26 mouse cellular contexts compared by ENCODE assay signal in the genomic region with DNA sequence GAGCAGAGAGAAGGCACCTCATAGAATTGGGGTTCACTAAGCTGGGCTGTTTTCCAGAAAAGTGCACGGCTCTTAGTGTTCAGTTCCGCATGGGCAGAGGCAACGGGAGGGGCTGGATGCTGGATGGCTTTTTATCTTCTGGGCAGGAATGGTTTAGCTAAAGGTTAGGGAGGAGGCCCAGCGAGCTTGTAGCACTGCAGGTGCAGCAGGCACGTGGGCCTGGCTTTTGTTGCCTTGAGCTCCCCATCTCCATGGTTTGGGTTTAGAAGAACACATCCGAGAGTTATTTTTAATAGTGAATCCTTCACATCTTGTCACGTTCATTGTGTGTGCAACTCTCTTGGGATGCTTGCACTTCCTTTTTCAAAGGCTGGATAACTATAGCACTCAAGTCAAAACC. TPM values are rescaled to one million over a fixed set of nuclear protein-coding genes. Genes with fewer than 3 reads are reported as not detected.
DNase-seq lines count a peak whose midpoint lies in the region; ATAC-seq and TF ChIP-seq lines count a peak whose summit lies in the region.
"Had no signal": no experiment of that assay in that cellular context is flagged by ENCODE, and none has a peak within 500 bp of the region (broad histone marks: within the 10 kb centered on the region; RNA-seq: fewer than 3 reads in every experiment).

No protein-coding gene starts in this region.

- no peak for TF ChIP-seq POLR2A in kidney, adult 2 months (IDR thresholded peaks at IDR 0.05; ENCODE audit: low read depth, low read length)

- peak; percentile 93 for DNase-seq in heart, adult 11 months
- DNase-seq in heart, postnatal 10 days: no peak
- peak; percentile 53 for DNase-seq in kidney, adult 2 months
- no peak for DNase-seq in kidney, adult 8-10 months
- DNase-seq in midbrain, embryonic 11.5 days (ENCODE audit: low spot score, missing footprints): peak; percentile 31
- DNase-seq in midbrain, embryonic 14.5 days: no peak
- DNase-seq: adrenal gland, adult 2 months; adrenal gland, adult 8-10 months; adrenal gland, postnatal 10 days; adrenal gland, postnatal 14 days; adrenal gland, postnatal 25 days; adrenal gland, postnatal 36 days; B cell, adult 2 months; cerebellum, adult 11 months; cerebellum, adult 11-12 months; cerebellum, adult 18-20 months had no signal

- H3K9me3 ChIP-seq in midbrain, embryonic 11.5 days (ENCODE audit: control insufficient read depth, low read length): no peaks in the 10 kb centered on the region
- H3K9me3 ChIP-seq in midbrain, embryonic 14.5 days (ENCODE audit: control insufficient read depth, low read length): no peaks in the 10 kb centered on the region

- intact Hi-C loops in heart, postnatal 10 days (cut with DNase I): no loop called here

- no peak overlapping the region for H3K4me3 ChIP-seq in kidney, adult 2 months (ENCODE audit: insufficient read depth, low read depth, low read length)
- no peak overlapping the region for H3K4me3 ChIP-seq in midbrain, embryonic 11.5 days (ENCODE audit: low read depth, low read length)
- H3K4me3 ChIP-seq in midbrain, embryonic 14.5 days (replicated peaks; ENCODE audit: low read depth, low read length): no peak overlapping the region

- H3K9ac ChIP-seq in midbrain, embryonic 11.5 days (ENCODE audit: low read length): no peak overlapping the region
- H3K9ac ChIP-seq in midbrain, embryonic 14.5 days (replicated peaks; ENCODE audit: low read length): no peak overlapping the region

- no peak for TF ChIP-seq CTCF in kidney, adult 2 months (conservative IDR thresholded peaks at IDR 0.05; ENCODE audit: insufficient read depth, insufficient read length, low read depth, low read length)

- H3K27ac ChIP-seq in kidney, adult 2 months (ENCODE audit: insufficient read depth, low read depth, low read length): no peak overlapping the region
- H3K27ac ChIP-seq in midbrain, embryonic 11.5 days (ENCODE audit: low read depth, low read length): no peak overlapping the region
- no peak overlapping the region for H3K27ac ChIP-seq in midbrain, embryonic 14.5 days (replicated peaks; ENCODE audit: low read depth, low read length)

- no peaks in the 10 kb centered on the region for H3K4me1 ChIP-seq in kidney, adult 2 months (ENCODE audit: control insufficient read depth, insufficient read depth, low read length)
- H3K4me1 ChIP-seq in midbrain, embryonic 11.5 days (ENCODE audit: control insufficient read depth, insufficient read depth, low read length): no peaks in the 10 kb centered on the region
- H3K4me1 ChIP-seq in midbrain, embryonic 14.5 days (ENCODE audit: control insufficient read depth, insufficient read depth, low read length): no peaks in the 10 kb centered on the region

- H3K27me3 ChIP-seq in kidney, adult 2 months (replicated peaks; ENCODE audit: control insufficient read depth, insufficient read depth, low read length): no peaks in the 10 kb centered on the region
- H3K27me3 ChIP-seq in midbrain, embryonic 11.5 days (ENCODE audit: control insufficient read depth, insufficient read depth, low read length): no peaks in the 10 kb centered on the region
- no peaks in the 10 kb centered on the region for H3K27me3 ChIP-seq in midbrain, embryonic 14.5 days (ENCODE audit: control insufficient read depth, insufficient read depth, low read length)
- H3K27me3 ChIP-seq: CH12.LX, Patski had no signal

- H3K36me3 ChIP-seq in kidney, adult 2 months (ENCODE audit: control insufficient read depth, insufficient read depth, low read length): no peaks in the 10 kb centered on the region
- H3K36me3 ChIP-seq in midbrain, embryonic 11.5 days (ENCODE audit: control insufficient read depth, insufficient read depth, low read length): no peaks in the 10 kb centered on the region
- H3K36me3 ChIP-seq in midbrain, embryonic 14.5 days (ENCODE audit: control insufficient read depth, insufficient read depth, low read length): no peaks in the 10 kb centered on the region
- H3K36me3 ChIP-seq: G1E had no signal

- 49% methylated on average over 7 of the region's 7 CpGs for WGBS in kidney, adult 2 months
- WGBS in midbrain, embryonic 11.5 days: 78% methylated on average over 7 of the region's 7 CpGs
- 64% methylated on average over 7 of the region's 7 CpGs for WGBS in midbrain, embryonic 14.5 days

- ATAC-seq in midbrain, embryonic 11.5 days (ENCODE audit: low FRiP score): no peak
- ATAC-seq in midbrain, embryonic 14.5 days (ENCODE audit: low FRiP score, low TSS enrichment): no peak
- ATAC-seq: activated CD4-positive, CD25-positive, alpha-beta regulatory T cell, adult 4 months; CD4-positive, CD25-positive, alpha-beta regulatory T cell, adult 4 months; Patski had no signal

- H3K4me2 ChIP-seq in midbrain, embryonic 11.5 days: no peak overlapping the region
- no peak overlapping the region for H3K4me2 ChIP-seq in midbrain, embryonic 14.5 days (ENCODE audit: low read length)

RNA-seq across cellular contexts. Expression of a gene that starts 53.0 kb away (rescaled TPM):
- total RNA-seq in heart, postnatal 10 days (2021): not detected
- polyA plus RNA-seq in kidney, adult 2 months (2012; rRNA removed): 76.0 and 79.1 TPM in 2 replicates
- not detected in 2 replicates for polyA plus RNA-seq in midbrain, embryonic 11.5 days (2014; fragmentation: Nextera tagmentation; extraction: Ambion mirVana)
- not detected in 2 replicates for polyA plus RNA-seq in midbrain, embryonic 14.5 days (2014; fragmentation: Nextera tagmentation; extraction: Ambion mirVana)
- total RNA-seq: adrenal gland, adult 18-20 months; adrenal gland, adult 2 months; adrenal gland, adult 8-10 months; adrenal gland, postnatal 10 days; adrenal gland, postnatal 14 days; adrenal gland, postnatal 25 days; adrenal gland, postnatal 36 days; ES-E14; MEL had no signal
- polyA plus RNA-seq: activated CD4-positive, CD25-positive, alpha-beta regulatory T cell, adult 4 months; adrenal gland, adult 2 months; brain, embryonic 14.5 days; C2C12; CD4-positive, CD25-positive, alpha-beta regulatory T cell, adult 4 months; G1E had no signal

Comparison
In these comparisons a context has a peak if more than half of its experiments do, and no peak if none do; other contexts are left out.
1. DNase-seq: peak in heart, adult 11 months (single experiment), kidney, adult 2 months (single experiment) and midbrain, embryonic 11.5 days (single experiment); none in heart, postnatal 10 days (0 of 2), kidney, adult 8-10 months (0 of 2) and midbrain, embryonic 14.5 days (single experiment).
2. RNA of a gene that starts 53.0 kb away (polyA plus RNA-seq): 76.0 to 79.1 TPM in kidney, adult 2 months; not detected in midbrain, embryonic 11.5 days and not detected in midbrain, embryonic 14.5 days; every median in the first group is over 10 times any median in the second.